Mouse (Mus musculus) forebrain, embryonic 16.5 days (tissue): ENCODE results near the gene Prox2. TPM values are rescaled to one million over a fixed set of nuclear protein-coding genes. Genes with fewer than 3 reads are reported as not detected.

Source experiments
- ATAC-seq: fragments of 200-750 bp; cut with Nextera tagmentation; 2 replicates; pipeline ENCODE4 v1.8.0; 2017; ENCODE audit warnings: mild to moderate bottlenecking, moderate library complexity
- H3K27ac ChIP-seq: fragments of 300-500 bp; sonication (generic); 2 replicates; pipeline ENCODE4 v1.5.1; 2014; ENCODE audit warnings: low read length, control low read depth
- H3K27me3 ChIP-seq: fragments of 300-500 bp; sonication (generic); replicated peaks from 2 replicates; pipeline ENCODE4 v1.6.1; 2014; ENCODE audit warnings: low read length; ENCODE audit not compliant: control insufficient read depth, insufficient read depth
- H3K36me3 ChIP-seq: fragments of 300-500 bp; sonication (generic); 2 replicates; pipeline ENCODE4 v1.6.1; 2014; ENCODE audit not compliant: control insufficient read depth, insufficient read depth
- H3K4me1 ChIP-seq: fragments of 300-500 bp; sonication (generic); replicated peaks from 2 replicates; pipeline ENCODE4 v1.6.1; 2014; ENCODE audit warnings: low read length; ENCODE audit not compliant: control insufficient read depth, insufficient read depth
- H3K4me2 ChIP-seq: fragments of 300-500 bp; sonication (generic); 2 replicates; pipeline ENCODE4 v1.6.1; 2014; ENCODE audit warnings: mild to moderate bottlenecking, low read length, control low read depth
- H3K4me3 ChIP-seq: fragments of 300-500 bp; sonication (generic); replicated peaks from 2 replicates; pipeline ENCODE4 v1.5.1; 2014; ENCODE audit warnings: mild to moderate bottlenecking, low read length, control low read depth
- H3K9ac ChIP-seq: fragments of 300-500 bp; sonication (generic); replicated peaks from 2 replicates; pipeline ENCODE4 v1.6.1; 2014; ENCODE audit warnings: low read depth, low read length, control low read depth
- H3K9me3 ChIP-seq: fragments of 300-500 bp; sonication (generic); 2 replicates; pipeline ENCODE4 v1.6.1; 2016; ENCODE audit warnings: low read length; ENCODE audit not compliant: control insufficient read depth
- WGBS: fragments of 180-500 bp; shearing (Covaris S2); extraction: QIAGEN DNeasy Blood & Tissue Kit; methylation state at CpG from one replicate; pipeline ENCODE4 v1.1.7; 2014; 5-methylcytosine and 5-hydroxymethylcytosine counted together
- polyA plus RNA-seq: library from polyadenylated mRNA; unstranded; fragments of >200 nt; fragmentation: Nextera tagmentation; extraction: Ambion mirVana; gene quantifications from 2 replicates; pipeline ENCODE4 v1.2.1, GENCODE M21; 2015

The Prox2 gene
- polyA plus RNA-seq, 1 experiment from 2014 or later: 2.1 TPM

- Histone ChIP-seq H3K4me3 (no peak overlapping the region), H3K36me3 (peaks cover 8% of the 10 kb centered on the region), H3K9me3 (no peaks in the 10 kb centered on the region), H3K4me1 (no peaks in the 10 kb centered on the region), H3K9ac (no peak overlapping the region), H3K27me3 (no peaks in the 10 kb centered on the region), H3K27ac (no peak overlapping the region), H3K4me2 (no peak overlapping the region)
- 97% methylated on average over 12 of the region's 12 CpGs for WGBS
- ATAC-seq: no peak
Observed at GRCm38 (mm10) chr12:85087845-85088244, 22.7 kb downstream of the Prox2 start.

- ATAC-seq: no peak
- peaks cover 8% of the 10 kb centered on the region for H3K36me3 ChIP-seq
- no peak overlapping the region for H3K4me3 ChIP-seq
- WGBS: 75% methylated on average over 4 of the region's 4 CpGs
- H3K9ac ChIP-seq: no peak overlapping the region
- H3K27me3 ChIP-seq: no peaks in the 10 kb centered on the region
- no peaks in the 10 kb centered on the region for H3K9me3 ChIP-seq
- H3K27ac ChIP-seq: no peak overlapping the region
- H3K4me2 ChIP-seq: no peak overlapping the region
- no peaks in the 10 kb centered on the region for H3K4me1 ChIP-seq
Observed at GRCm38 (mm10) chr12:85084941-85085340, 25.6 kb downstream of the Prox2 start.

GRCm38 (mm10) chr12:85084257-85084656 lies 26.3 kb downstream of the Prox2 start:
- H3K9me3 ChIP-seq: no peaks in the 10 kb centered on the region
- H3K4me2 ChIP-seq: no peak overlapping the region
- H3K27me3 ChIP-seq: no peaks in the 10 kb centered on the region
- WGBS: 84% methylated on average over 2 of the region's 2 CpGs
- no peak overlapping the region for H3K9ac ChIP-seq
- H3K4me3 ChIP-seq: no peak overlapping the region
- no peak for ATAC-seq
- no peak overlapping the region for H3K27ac ChIP-seq
- H3K4me1 ChIP-seq: no peaks in the 10 kb centered on the region
- peaks cover 8% of the 10 kb centered on the region for H3K36me3 ChIP-seq

- H3K4me1 ChIP-seq: no peaks in the 10 kb centered on the region
- 78% methylated on average over 3 of the region's 3 CpGs for WGBS
- no peaks in the 10 kb centered on the region for H3K9me3 ChIP-seq
- H3K27ac ChIP-seq: no peak overlapping the region
- H3K36me3 ChIP-seq: peaks cover 5% of the 10 kb centered on the region; the same call in 1 of the 2 replicates
- H3K9ac ChIP-seq: no peak overlapping the region
- H3K27me3 ChIP-seq: no peaks in the 10 kb centered on the region
- H3K4me2 ChIP-seq: no peak overlapping the region
- no peak overlapping the region for H3K4me3 ChIP-seq
- ATAC-seq: no peak
Observed at GRCm38 (mm10) chr12:85077100-85077499, 33.5 kb downstream of the Prox2 start.

GRCm38 (mm10) chr12:85071043-85071442 lies 39.5 kb downstream of the Prox2 start:
- Histone ChIP-seq H3K4me3 (no peak overlapping the region), H3K27me3 (no peaks in the 10 kb centered on the region), H3K4me2 (no peak overlapping the region), H3K9ac (no peak overlapping the region), H3K9me3 (no peaks in the 10 kb centered on the region), H3K27ac (no peak overlapping the region), H3K4me1 (no peaks in the 10 kb centered on the region; the same call in 1 of the 2 replicates), H3K36me3 (peaks cover 18% of the 10 kb centered on the region)
- no peak for ATAC-seq

GRCm38 (mm10) chr12:85051218-85051617 lies 59.3 kb downstream of the Prox2 start:
- Histone ChIP-seq H3K27ac (no peak overlapping the region), H3K36me3 (peaks cover 29% of the 10 kb centered on the region), H3K9ac (no peak overlapping the region), H3K27me3 (no peaks in the 10 kb centered on the region), H3K4me2 (no peak overlapping the region), H3K4me3 (no peak overlapping the region), H3K4me1 (no peaks in the 10 kb centered on the region), H3K9me3 (no peaks in the 10 kb centered on the region)
- no peak for ATAC-seq
- 88% methylated on average over 6 of the region's 6 CpGs for WGBS

Other genes starting within 250 kb of the Prox2 start
- gene Ltbp2, start 234.2 kb downstream of the Prox2 start, polyA plus RNA-seq: 0.30 and 0.37 TPM in 2 replicates
- gene Fcf1, start 139.9 kb downstream of the Prox2 start, polyA plus RNA-seq: 108 and 118 TPM in 2 replicates
- gene Arel1, start 139.9 kb downstream of the Prox2 start, polyA plus RNA-seq: 39.3 and 43.5 TPM in 2 replicates
- gene Ylpm1, start 114.4 kb downstream of the Prox2 start, polyA plus RNA-seq: 43.6 and 43.8 TPM in 2 replicates
- 102 and 106 TPM in 2 replicates for gene Dlst, start 74 bp upstream of the Prox2 start, polyA plus RNA-seq
- gene Rps6kl1, start 40.5 kb upstream of the Prox2 start, polyA plus RNA-seq: 23.7 and 30.8 TPM in 2 replicates
- gene Pgf, start 67.0 kb upstream of the Prox2 start, polyA plus RNA-seq: 5.5 and 7.2 TPM in 2 replicates
- gene Eif2b2, start 108.7 kb upstream of the Prox2 start, polyA plus RNA-seq: 76.9 and 86.3 TPM in 2 replicates
- 10.7 and 11.7 TPM in 2 replicates for gene Mlh3, start 159.8 kb upstream of the Prox2 start, polyA plus RNA-seq
- gene Acyp1, start 177.7 kb upstream of the Prox2 start, polyA plus RNA-seq: 46.9 and 52.8 TPM in 2 replicates
- 0.86 and 0.98 TPM in 2 replicates for gene Zc2hc1c, start 177.8 kb upstream of the Prox2 start, polyA plus RNA-seq
- gene Nek9, start 228.6 kb upstream of the Prox2 start, polyA plus RNA-seq: 13.2 and 13.9 TPM in 2 replicates